Mouse (Mus musculus): ENCODE data around the gene Tsc22d1.

Gene Tsc22d1

GRCm38 (mm10) chr14:76414862-76415780 lies at the start of gene Tsc22d1:
Gene Tsc22d1 (plus strand): TSS chr14:76414961.
- peak in 1 of 2 experiments; percentile 74 for DNase-seq

- no peak for DNase-seq
Observed at GRCm38 (mm10) chr14:76373638-76374037, 41.1 kb upstream of the Tsc22d1 start.

GRCm38 (mm10) chr14:76374601-76375000 lies 40.2 kb upstream of the Tsc22d1 start:
- DNase-seq = no peak

GRCm38 (mm10) chr14:76376561-76376960 lies 38.2 kb upstream of the Tsc22d1 start:
- no peak for DNase-seq

- DNase-seq = no peak
Observed at GRCm38 (mm10) chr14:76379411-76379810, 35.4 kb upstream of the Tsc22d1 start.

- DNase-seq = no peak
Observed at GRCm38 (mm10) chr14:76388025-76388424, 26.7 kb upstream of the Tsc22d1 start.

GRCm38 (mm10) chr14:76398251-76398650 lies 16.5 kb upstream of the Tsc22d1 start:
- DNase-seq = no peak

- no peak for DNase-seq
Observed at GRCm38 (mm10) chr14:76402574-76402973, 12.2 kb upstream of the Tsc22d1 start.

- DNase-seq = no peak
Observed at GRCm38 (mm10) chr14:76409111-76409510, 5.7 kb upstream of the Tsc22d1 start.

- no peak for DNase-seq
Observed at GRCm38 (mm10) chr14:76413773-76414121, 1.0 kb upstream of the Tsc22d1 start.

- DNase-seq = peak; percentile 99 to 100
Observed at GRCm38 (mm10) chr14:76414122-76414861, 469 bp upstream of the Tsc22d1 start.

- DNase-seq = peak; percentile 69 to 71
Observed at GRCm38 (mm10) chr14:76415781-76416301, 1.1 kb downstream of the Tsc22d1 start.

GRCm38 (mm10) chr14:76416366-76417040 lies 1.7 kb downstream of the Tsc22d1 start:
- peak in 1 of 2 experiments; percentile 21 for DNase-seq

GRCm38 (mm10) chr14:76417346-76417745 lies 2.6 kb downstream of the Tsc22d1 start:
- DNase-seq = no peak

- no peak for DNase-seq
Observed at GRCm38 (mm10) chr14:76420726-76421125, 6.0 kb downstream of the Tsc22d1 start.

- no peak for DNase-seq
Observed at GRCm38 (mm10) chr14:76421162-76421561, 6.4 kb downstream of the Tsc22d1 start.

GRCm38 (mm10) chr14:76425422-76425821 lies 10.7 kb downstream of the Tsc22d1 start:
- peak in 1 of 2 experiments; percentile 15 for DNase-seq

- no peak for DNase-seq
Observed at GRCm38 (mm10) chr14:76425986-76426530, 11.3 kb downstream of the Tsc22d1 start.

GRCm38 (mm10) chr14:76428855-76429254 lies 14.1 kb downstream of the Tsc22d1 start:
- no peak for DNase-seq

- DNase-seq = no peak
Observed at GRCm38 (mm10) chr14:76431918-76432317, 17.2 kb downstream of the Tsc22d1 start.

- peak; percentile 51 to 75 for DNase-seq
Observed at GRCm38 (mm10) chr14:76432369-76432768, 17.6 kb downstream of the Tsc22d1 start.

- no peak for DNase-seq
Observed at GRCm38 (mm10) chr14:76432816-76433215, 18.1 kb downstream of the Tsc22d1 start.

- no peak for DNase-seq
Observed at GRCm38 (mm10) chr14:76442160-76442559, 27.4 kb downstream of the Tsc22d1 start.

Measured in cerebellum, postnatal 14 days (tissue).